Mouse (Mus musculus): ENCODE data around the gene Cfap57.

The Cfap57 gene

DNA sequence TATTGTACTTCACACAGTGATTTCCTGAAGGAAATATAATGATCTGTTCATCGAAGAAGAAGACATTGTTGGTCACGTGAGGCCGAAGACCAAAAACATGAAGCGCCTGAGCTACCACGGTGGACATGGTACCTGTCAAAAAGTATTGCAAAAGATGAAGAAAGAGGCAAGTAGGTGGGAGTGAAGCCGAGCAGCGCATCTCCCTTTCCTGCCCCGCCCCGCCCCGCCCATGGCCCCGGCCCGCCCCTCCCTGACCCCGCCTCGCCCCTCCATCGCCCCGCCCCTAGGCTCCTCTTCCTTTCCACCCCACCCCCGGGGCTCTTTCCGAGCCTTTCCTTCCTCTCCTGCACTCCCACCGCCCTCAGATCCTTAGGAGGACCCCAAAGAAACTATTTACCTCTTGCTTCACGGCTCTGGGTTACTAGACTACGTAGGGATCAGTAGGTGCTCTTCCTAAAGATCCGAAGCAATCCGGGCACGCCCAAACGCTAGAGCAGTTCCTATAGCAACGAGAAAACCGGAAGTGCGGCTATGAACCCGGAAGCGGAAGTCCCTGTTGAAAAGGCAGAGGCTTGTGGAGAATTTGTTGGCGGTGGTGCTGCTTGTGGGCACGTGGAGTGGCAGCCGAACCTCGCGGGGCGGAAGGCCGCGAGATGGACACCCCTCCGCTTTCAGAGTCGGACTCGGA, at the start of gene Cfap57, which contains the start of gene Ebna1bp2:
TSS of gene Cfap57 (minus strand) at position 499 of the 688 bp plus-strand sequence.
TSS of gene Ebna1bp2 (plus strand) at position 521 of the 688 bp plus-strand sequence.
- in situ Hi-C loops (cut with MboI) = no loop called here

DNA sequence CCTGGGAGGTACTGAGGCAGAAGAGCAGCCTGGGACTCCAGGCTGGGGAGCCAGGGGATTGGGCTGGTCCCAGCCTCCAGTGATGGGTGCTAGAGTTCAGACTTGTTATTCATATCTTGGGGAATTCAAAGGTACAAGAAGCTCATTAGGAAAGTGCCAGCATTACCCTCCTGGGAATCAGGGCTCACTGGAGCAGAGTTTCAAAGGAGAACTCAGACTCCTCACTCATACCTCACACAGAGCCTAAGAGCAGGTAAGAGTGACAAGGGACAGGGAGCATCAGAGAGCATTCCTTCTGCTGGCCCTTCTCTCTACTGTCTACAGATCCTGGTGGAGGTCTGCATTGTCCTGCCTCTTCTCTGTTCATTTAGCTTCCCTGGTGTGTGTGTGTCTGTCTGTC, 38.1 kb upstream of the Cfap57 start, which contains the start of gene Olfr62:
TSS of gene Olfr62 (plus strand) at position 301 of the 400 bp plus-strand sequence.
- in situ Hi-C loops (cut with MboI) = no loop called here

DNA sequence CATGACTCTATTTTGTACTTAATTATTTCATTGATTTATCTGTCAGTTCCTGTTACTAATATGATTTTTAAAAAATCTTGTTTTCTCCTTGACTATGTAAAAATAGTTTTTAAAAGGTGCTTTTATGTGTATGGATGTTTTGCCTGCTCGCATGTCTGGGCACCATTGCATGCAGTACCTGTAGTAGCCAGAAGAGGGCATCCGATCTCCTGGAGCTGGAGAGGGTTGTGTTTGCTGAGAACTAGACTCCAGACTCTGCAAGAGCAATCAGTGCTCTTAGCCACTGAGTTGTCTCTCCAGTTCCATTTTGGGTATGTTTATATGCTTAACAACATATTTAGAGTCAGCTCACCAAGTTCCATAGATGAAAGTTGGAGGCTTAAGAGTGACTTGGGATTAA, 24.7 kb upstream of the Cfap57 start:
- in situ Hi-C loops (cut with MboI) = loop anchor here (25.0 kb wide), 2 partner anchors 342 to 517 kb away; partner anchors contain the start of gene Zfp691

DNA sequence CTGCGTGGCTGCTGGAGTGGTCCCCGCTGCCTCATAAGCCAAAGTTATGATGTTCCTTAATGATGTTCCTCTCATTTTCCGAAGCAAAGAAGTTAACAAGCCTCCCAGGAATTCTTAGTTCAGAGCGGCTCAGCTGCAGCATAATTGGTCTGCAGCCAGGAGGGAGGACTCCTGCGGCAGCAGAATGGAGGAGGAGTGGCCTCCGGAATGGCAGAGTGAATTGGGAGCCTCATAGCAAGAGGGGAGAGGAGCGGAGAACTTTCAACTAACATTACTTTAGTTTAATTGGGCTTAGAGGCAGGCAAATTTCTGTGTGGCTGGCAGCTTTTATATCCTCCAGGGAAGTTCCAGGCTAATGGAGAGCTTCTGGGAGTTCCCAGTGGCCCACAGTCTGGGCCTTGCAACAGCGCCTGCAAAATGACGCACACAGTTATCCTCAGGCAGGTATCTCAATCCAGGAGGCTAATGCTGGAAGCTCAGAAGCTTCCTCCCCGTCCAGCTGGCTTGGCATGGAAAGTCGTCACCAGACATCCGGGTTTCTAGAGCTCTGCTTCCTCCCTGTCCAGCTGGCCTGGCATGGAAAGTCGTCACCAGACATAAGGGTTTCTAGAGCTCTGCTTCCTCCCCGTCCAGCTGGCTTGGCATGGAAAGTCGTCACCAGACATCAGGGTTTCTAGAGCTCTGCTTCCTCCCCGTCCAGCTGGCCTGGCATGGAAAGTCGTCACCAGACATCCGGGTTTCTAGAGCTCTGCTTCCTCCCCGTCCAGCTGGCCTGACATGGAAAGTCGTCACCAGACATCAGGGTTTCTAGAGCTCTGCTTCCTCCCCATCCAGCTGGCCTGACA, 22.0 kb upstream of the Cfap57 start:
- in situ Hi-C loops (cut with MboI) = loop anchor here (25.0 kb wide), 2 partner anchors 345 to 520 kb away; partner anchors contain the start of gene Zfp691

DNA sequence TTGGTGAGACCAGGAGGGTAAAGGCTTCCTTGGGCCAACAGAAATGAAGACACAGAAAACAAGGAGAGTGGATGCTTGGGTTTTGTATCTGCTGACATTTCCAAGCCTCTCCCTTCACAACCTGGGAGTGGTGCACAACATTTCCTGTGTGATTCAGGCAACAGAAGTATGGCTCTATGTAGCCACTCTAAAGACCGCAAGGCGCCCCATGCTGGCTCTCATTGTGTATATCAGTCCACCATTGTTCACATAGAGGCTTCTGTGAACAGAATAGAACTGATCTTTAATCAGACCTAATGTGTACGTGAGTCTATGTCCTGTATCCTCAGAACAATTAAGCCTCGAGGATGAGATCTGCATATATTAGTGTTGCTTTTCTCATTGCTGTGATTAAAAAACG, 9.7 kb upstream of the Cfap57 start:
- in situ Hi-C loops (cut with MboI) = loop anchor here (25.0 kb wide), 2 partner anchors 357 to 532 kb away; partner anchors contain the start of gene Zfp691

DNA sequence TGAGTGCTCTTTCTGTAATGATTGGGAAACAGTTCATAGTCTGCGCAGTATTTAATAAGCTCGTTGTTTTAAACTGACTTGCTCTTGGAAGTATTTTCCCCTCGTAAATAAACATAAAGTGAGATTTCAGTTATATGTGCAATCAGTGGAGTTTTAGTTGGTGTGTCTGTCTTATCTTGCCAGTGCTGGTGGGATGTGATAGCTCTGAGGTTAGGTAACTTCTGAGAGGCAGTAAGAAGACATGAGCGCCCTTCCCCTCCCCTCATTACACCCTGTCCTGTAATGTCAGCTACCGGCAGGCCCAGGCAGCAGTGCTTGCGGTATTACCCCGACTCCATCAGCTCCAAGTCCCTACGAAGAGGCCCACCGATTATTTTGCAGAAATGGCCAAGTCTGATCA, 1.2 kb upstream of the Cfap57 start:
- in situ Hi-C loops (cut with MboI) = no loop called here

DNA sequence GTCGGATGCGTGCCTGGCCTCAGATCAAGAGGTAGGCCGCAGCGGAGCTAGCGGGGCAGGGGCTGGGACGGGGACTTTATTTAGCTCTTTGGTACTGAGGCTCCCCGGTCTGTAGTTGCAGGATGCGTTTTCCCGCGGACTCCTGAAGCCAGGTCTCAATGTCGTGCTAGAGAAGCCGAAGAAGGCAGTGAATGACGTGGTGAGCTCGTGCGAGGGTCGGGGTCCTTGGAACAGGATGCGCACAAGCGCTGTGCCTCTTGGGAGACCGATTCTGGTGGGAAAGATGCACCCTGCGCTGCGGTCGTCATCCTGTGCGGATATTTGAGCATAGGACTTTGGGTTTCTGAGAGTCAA, 367 bp upstream of the Cfap57 start:
- in situ Hi-C loops (cut with MboI) = no loop called here

DNA sequence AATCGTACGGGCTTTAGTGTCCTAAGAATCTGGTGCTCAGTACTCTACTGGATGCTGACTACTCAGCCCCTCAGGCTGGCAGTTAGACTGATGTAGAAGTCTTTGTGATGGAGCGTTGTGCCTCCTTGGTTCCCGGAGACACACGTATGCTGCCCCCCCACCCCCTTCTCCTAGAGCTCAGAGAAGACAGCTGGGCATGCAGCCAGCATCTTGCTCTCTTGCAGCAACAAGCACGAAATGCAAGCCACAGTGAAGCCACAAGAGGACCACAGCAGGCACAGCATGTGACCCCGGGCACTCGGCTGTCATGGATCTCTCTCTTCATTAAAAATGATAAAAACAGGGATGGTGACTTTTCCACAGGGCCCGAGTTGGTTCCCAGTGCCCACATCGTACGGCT, 5.2 kb downstream of the Cfap57 start:
- in situ Hi-C loops (cut with MboI) = no loop called here

DNA sequence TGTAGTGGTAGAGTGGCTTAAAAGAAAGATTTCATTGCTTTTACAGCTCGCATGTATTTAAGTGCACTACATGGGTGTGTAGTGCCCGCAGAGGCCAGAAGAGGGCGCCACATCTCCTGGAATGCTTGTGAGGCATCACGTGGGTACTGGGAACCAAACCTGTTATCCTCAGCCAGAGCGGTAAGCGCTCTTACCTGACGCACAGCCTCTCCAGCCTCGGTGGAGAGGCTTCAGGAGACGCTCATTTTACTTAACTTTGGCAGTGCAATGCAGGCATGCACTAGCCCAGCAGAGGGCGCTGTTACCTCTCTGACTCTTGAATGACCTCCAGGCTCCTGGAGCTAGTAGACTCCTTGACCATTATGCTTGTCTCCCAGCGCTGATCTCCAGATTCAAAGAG, 8.0 kb downstream of the Cfap57 start:
- in situ Hi-C loops (cut with MboI) = no loop called here

DNA sequence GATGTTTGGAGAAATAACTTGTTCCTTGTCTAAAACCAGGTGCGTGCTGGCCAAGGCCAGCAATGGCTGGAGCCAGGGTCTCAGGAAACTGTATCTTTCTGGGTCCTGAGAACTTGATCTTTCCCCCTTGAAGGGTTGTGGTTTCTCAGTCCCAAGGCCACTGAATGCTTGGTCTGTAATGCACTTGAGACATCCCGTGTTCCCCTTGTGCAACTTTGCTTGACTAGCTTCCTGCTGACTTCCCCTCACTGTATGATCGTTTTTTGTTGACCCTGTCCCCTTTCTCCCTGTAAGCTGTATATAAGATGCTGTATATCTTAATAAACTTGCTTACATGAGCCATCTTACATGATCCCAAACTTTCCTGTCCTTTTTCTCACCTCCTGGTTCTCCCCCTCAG, 10.7 kb downstream of the Cfap57 start:
- in situ Hi-C loops (cut with MboI) = no loop called here

DNA sequence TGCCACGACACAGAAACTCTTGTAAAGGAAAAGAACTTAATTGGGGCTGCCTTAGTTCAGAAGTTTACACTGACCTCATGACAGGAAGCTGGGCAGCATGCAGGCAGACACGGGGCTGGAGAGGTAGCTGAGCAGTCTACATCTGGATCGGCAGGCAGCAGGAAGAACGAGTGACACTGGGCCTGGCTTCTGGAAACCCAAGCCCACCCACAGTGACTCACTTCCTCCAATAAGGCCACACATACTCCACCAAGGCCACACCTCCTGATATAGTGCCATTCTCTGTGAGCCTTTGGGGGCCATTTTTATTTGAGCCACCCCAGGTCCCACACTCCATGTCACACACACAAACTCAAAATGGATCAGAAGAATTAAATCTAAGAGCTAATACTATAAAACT, 16.5 kb downstream of the Cfap57 start:
- in situ Hi-C loops (cut with MboI) = no loop called here

DNA sequence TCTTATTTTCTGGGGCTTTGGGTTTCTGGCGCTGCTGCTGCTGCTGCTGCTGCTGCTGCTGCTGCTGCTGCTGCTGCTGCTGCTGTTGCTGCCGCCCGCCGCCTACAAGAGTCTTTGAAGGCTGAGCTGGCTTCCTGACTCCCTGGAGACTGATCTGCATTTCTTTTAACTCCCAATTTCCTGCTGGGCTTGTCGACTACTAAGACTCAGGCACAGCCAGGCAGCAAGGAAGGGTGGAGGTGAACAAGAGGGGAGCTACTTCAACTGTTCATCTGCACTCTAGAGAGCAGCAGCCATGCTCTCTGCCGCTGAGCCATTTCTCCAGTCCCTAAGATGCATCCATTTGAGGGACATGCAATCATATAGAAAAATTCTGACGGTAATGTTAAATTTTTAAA, 30.8 kb downstream of the Cfap57 start:
- in situ Hi-C loops (cut with MboI) = no loop called here

DNA sequence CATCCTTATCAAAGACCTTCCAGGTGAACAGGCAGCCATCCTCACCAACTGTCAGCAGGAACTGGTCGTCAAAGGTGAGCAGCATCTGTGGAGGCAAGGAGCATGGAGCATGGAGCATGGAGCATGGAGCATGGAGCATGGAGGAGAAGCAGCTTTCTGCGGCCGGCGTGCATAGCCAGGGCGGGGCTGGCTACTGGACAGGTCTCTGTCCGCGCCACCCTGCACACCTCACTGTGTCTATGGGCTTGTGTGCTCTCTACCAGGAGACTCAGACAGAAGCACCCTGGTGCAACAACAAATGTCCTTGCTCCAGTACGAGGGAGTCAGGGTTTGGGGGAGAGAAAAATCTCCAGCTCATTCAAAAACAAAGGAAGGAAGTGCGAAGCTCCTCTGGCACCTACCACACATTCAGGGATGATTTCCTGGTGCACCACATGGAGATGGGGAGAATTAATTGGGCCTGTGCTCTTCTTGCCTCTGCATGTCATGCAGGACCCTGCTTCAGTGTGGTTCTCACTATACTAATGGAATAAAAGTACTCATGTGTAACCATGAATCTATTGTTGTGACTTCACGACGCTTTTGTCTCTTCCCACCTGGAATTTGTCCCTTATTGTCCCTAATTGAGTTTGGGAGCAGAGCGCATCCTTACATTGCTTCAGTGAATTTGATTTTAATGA, 31.4 kb downstream of the Cfap57 start:
- in situ Hi-C loops (cut with MboI) = no loop called here

DNA sequence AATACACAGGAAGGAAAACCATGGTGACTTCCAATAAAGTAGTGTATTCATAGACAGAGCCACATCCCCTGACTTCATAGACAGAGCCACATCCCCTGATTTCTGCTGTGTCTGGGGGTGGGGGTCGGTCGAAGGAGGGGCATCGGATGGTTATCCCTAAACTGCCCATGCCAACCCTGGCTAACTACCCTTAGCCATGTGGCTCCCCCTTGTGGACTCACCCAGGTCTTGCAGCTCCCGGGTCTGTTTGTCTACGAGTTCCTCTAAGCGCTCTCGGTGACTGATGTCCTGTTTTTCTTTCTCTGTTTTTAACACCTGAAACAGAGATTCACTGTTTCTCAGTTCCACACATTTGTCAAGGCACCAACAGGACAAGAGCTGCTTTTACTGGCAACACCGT, 37.9 kb downstream of the Cfap57 start:
- in situ Hi-C loops (cut with MboI) = no loop called here

DNA sequence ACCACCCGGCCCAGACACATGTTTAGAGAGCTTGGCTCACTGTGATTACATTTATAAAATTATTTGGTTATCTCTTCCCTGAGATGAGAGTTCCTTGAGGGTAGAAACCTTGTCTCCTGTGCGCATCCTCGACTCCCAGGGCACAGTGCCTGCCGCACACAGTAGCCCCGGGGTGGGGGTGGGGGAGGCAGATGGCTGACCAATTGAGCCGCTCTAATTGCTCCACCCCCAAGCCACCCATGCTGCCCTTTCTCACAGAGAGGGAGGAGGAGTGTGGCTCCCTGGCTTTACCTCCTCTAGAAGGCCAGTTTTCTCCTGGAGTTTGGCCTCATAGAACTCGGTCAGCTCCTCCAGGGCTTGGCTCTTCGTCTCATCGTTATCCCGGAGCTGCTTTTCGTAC, 39.1 kb downstream of the Cfap57 start:
- in situ Hi-C loops (cut with MboI) = no loop called here

DNA sequence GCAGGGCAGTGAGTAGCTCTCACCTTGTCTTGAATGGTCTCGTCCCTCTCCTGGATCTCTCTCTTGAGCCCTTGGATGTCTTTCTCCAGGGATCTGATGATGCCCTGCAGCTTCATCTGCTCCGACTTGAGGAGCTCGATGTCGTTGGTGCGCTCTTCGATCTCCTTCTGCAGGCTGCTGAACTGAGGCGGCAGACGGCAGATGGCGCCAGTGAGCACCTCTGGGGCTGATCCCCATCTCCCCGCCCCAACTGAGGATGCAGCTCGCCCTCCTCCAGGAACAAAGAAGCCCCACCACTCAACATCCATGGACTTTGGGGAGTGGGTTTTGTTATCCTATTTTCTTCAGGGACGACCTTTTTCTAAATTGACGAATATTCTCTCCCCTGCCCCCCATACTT, 41.3 kb downstream of the Cfap57 start:
- in situ Hi-C loops (cut with MboI) = no loop called here

DNA sequence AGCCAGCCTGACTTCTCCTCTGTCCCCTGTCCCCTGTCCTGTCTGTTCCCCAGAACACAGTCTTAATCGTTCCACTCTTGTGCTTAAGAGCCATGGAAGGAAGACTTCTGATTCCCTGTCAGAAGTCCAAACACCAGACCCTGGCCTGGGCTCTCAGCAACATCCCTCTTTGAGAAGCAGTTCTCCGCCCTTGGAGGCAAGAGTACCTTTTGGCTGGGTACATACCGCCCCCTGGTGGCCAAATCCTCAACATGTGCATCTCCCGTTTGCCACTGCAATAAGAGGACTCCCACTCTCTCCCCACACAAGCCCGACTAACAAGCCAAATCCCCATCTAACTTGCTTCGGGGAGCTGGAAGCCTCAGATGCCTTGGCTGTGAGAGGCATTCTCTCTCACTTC, 44.5 kb downstream of the Cfap57 start:
- in situ Hi-C loops (cut with MboI) = no loop called here

DNA sequence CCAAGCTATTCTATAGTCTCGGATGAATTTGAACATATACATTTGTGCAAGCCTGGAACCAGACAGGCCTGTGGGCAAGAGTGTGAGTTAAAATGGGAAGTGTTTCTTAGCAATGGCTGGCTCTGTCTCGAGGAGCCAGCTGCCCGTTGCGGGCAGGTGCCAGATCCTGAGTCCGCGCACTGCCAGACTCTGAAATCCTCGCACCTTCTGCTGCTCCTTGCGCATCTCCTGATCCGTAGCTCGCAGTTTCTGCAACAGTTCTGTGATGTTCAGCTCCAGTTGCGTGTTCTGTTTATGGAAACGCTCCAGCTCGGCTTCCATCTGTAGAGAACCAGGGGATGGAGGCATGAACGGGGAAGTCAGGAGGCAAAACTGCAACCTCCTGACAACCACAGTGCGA, 49.1 kb downstream of the Cfap57 start:
- in situ Hi-C loops (cut with MboI) = no loop called here

DNA sequence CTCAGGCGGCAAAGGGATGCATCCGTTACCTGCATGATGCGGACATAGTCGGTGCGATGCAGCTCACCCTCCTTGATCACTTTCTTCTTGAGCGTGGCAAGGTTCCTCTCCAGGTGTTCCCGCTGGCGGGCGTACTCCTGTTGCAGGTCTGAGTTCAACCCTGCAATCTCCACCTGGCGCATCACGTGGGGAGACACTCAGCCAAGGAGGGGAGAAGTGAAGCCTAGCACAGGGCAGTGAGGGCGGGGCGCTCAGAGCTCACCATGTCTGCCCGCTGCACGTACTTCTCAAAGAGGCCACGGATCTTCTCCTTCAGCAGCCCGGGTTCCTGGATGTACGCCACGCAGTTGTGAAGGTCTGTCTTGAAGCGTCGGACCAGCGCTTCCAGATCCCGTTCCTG, 51.3 kb downstream of the Cfap57 start:
- in situ Hi-C loops (cut with MboI) = no loop called here

DNA sequence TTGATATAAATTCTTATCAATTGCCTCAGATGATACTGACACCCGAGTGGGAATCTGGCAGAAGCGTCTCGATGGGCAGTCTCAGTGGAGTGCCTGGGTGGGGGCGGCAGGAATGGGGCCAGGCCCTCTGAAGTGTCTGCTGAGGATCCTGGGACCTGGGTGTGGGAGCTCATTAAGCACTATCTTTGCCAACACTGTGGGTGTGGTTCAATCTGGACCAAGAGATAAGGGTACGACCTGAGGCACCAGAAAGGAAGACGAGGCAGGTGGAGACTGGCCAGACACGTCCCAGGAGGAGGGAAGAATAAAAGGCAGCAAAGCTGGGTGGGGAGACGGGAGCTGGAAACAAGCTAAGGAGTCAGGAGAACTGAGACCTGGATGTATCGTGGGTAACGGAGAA, 51.9 kb downstream of the Cfap57 start:
- in situ Hi-C loops (cut with MboI) = no loop called here

DNA sequence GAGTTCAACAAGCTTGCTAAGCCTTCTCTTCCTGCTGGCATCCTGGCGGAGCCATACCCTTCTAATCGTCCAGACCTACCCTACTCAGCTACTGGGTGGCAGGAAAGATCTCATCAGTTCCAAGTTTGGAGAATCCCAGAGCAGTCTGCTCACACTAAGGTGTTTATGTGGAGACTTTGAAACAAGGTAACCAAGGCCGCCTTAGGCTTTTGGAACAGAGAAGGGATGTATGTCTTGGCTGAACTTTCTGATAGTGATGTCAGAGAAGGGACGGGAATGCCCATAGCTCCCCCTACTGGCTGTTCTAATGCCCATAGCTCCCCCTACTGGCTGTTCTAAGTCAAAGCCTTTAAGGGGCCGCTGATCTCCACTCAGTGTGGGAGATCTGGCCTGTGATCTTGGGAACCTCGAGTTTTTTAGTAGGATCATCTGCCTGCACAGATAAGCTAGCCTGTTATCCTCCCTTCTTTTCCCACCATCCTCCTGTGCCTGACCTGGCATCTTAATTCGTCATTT, 54.4 kb downstream of the Cfap57 start:
- in situ Hi-C loops (cut with MboI) = no loop called here

DNA sequence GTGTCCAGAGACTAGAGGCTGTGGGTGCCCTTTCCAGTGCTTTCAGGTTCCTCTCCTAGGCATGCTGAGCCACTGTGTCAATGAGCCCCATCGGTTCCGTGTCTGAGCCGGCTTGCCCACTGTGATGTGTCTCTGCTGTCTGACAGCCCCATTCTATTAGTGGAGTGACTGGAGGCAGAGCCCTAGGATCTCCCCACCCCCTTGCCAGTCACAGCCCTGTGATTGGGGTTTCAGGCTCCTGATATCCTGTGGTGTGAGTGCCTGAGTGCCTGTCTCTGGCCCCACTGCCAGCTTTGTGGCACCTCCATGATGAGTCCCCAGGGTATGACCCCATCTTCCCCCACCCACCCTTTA, 55.7 kb downstream of the Cfap57 start:
- in situ Hi-C loops (cut with MboI) = no loop called here

All from mature B cell (primary cell).